Mouse (Mus musculus) neutrophil, adult 5-6 weeks (primary cell): ENCODE data around the gene Nagpa. TPM values are rescaled to one million over a fixed set of nuclear protein-coding genes. Genes with fewer than 3 reads are reported as not detected.
"Not testable (repeated sequence)": the region's sequence is repeated elsewhere in the genome, so short reads cannot be mapped to it uniquely, and the experiment has no call there.

Experiments
- ATAC-seq: fragments of 151-379, 151-347 bp; 2 replicates; pipeline ENCODE4 v1.8.0; 2017; ENCODE audit warnings: mild to moderate bottlenecking, moderate TSS enrichment; ENCODE audit not compliant: insufficient number of reproducible peaks, poor library complexity, low FRiP score, severe bottlenecking; ENCODE audit errors: extremely low read depth
- total RNA-seq: library from RNA; stranded (forward); fragments of 200-1000 nt; gene quantifications from 2 replicates; pipeline ENCODE4 v1.2.3, GENCODE M21; 2017

Gene Nagpa
- 36.6 and 54.4 TPM in 2 replicates for total RNA-seq

DNA sequence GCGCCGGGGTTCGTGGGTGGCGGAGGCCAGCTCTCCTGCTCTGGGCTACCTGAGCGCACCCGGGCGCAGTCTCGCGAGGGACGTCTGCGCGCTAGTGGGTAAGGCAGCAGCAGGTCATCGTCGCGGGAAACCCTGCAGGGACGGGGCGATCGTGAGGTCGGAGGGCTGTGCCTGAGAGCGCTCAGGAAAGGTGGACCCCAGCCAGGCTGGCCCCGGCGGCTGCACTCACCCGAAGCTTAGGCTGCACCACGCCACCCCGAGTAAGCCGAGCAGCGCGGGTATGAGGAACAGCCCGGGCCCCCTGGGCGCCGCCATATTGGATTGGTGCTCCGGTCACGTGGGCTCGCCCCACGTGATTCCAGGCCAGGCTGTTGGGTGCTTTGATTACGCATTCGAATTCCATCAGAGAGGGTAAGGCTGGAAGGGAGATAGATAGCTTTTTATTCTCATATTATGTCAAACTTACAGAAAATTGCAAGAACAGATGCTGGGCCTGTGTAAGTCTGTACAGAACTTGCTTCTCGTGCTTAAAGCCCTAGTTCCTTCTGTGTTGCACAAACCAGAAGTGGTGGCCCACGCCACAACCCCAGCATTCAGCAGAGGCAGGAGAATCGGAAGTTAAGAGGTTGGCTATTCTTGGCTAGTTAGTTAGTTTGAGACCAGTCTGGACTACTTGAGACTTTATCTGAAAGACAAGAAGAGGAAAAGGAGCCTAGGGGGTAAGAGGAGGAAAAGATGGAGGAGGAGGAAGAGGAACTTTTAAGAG is at the start of gene Nagpa:
Nagpa (minus strand) TSS at position 345 of the 766 bp plus-strand sequence.
- peak; percentile 79 for ATAC-seq

DNA sequence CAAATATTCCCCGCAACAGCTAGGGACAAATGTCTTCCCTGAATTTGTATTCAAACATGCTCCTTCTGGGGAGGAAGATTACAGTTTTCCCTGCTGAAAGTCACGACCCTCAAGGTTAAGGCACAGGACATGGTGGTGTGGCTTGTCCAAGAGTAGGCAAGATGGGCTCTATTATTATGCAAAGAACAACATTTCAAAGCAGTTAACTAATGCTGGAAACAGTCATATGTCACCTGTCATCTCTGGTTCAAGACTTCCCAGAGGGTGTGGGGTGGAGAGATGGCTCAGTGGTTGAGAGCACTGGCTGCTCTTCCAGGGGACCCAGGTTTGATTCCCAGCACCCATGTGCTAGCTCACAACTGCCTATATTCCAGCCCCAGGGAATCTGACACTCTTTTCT is 48.4 kb upstream of the Nagpa start:
- ATAC-seq, result no peak

DNA sequence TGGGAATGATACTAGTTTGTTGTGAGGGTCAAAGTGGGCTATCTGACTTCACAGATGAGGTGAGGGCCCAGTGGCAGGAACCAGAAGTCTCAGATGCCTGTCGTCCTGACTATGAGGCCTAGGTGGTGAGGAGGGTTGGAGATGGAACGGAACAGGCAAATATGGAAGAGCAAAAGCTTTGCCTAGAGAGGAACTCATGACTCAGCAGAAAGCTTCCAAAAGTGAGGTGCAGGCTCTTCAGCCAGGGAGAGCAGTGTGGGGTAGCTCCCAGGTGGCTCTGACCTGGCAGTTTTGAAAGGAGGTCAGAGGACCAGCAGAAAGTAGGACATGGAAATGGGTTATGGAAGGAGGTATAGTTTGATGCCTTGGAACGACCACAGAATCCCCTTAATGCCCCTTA is 47.1 kb upstream of the Nagpa start:
- no peak for ATAC-seq

DNA sequence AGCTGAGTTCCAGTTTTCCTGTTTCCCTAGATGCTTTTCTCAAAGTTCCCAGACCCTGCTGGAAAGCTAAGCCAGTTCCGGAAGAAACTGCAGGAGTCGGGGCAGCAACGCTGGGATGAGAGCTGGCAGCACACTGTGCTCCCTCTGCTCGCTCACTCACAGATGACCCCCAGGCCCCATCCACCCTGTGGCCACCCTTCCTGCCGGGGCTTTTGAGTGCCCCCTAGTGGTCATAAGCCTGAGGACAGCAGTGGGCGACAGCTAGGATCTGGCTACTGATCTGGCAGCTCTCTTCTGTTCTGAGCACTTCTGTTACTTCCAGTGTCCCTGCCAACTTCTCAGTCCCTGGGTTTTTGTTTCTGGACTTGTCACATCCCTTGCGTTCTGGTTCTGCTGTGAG is 40.6 kb upstream of the Nagpa start:
- peak; percentile 49; the same call in 1 of the 2 replicates for ATAC-seq

DNA sequence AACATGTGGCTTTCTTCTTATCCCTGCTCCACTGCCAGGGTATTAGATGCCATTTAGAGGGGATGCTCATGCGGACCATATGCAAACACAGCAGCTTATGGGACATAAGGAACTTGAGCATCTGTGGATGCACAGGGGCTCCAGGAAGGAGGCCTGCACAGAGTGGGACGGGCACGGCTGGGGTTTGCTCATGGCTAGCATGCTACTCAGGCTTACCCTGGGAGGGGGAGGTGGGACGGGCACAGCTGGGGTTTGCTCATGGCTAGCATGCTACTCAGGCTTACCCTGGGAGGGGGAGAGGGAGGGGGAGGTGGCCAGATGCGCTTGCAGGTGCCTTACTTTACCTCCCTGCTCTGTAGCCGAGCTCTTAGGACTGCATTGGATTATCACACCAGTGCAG is 39.1 kb upstream of the Nagpa start:
- ATAC-seq, result no peak

DNA sequence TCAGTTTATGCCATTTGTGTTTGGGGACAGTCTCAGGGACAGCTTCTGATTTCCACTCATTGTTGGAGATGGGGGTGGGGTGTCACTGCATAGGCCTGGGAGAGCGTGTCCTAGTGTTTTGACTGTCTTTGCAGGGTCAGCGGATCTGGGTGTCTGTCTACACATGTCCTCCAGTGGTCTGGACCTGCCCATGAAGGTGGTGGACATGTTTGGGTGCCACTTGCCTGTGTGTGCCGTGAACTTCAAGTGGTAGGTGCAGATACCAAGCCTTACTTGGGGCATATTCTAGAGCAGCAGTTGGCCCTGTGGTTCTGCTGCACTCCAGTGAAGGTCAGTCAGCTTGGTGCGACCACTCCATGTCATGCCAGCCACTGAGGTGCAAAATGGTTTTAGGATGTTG is 38.5 kb upstream of the Nagpa start:
- ATAC-seq, result no peak

DNA sequence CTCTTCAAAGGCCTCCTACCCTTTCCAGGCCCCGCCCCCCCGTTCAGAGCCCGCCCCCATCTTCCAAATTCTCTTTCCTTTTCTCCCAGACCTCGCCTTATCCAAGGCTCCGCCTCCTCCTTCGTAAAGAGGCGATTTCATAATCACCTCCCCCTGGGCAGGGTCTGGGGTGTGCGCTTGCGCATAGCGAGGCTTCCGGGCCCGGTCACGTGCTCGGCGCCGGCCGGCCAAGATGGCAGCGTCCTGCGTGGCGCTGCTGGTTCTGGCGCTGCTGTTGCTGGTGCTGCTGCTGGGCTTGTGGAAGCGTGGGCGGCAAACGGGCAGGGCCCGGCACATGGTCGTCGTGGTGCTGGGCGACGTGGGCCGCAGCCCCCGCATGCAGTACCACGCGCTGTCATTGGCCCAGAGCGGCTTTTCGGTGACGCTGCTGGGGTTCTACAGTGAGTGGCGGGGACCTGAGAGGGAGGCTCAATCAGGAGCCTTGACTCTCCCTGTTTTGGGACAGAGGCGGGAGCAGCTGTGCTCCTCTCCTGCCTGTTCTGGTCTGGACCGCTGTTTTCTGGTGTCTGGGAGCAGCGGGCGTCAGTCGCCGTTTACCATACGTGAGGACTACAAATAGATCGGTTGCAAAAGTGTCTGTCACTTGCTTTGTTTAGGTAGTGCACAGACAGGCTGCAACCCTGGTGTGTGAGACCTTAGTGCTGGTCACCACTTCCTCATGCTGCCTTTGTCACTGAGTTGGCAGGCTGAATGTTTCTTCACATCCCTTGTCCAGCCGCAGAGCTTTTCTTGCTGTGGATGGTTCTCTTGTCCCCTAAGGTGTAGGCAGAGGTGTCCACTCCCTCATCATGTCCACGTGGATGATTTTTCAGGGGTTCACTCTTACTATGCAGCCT is 29.9 kb upstream of the Nagpa start, which contains the start of gene Alg1:
Alg1 (plus strand) TSS at position 204 of the 896 bp plus-strand sequence.
- peak; percentile 81 for ATAC-seq

DNA sequence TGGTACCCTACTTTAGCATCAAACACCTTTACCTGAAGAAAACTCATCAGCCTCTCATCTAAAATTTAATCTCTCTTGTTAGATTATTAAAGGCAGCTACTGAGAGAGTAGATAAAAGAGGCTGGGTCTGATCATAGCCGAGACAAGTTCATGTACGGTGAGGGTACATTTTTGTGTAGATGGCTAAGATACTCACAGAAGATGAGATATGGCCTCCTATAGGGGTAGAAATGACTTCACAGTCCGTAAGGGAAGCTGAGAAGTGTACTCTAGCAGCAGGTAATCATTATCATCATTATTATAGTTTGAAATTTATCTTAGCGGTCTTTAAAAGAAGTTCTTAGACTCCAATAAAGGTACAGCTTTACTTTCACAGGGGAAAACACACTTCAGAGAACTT is 29.2 kb upstream of the Nagpa start:
- no peak for ATAC-seq

DNA sequence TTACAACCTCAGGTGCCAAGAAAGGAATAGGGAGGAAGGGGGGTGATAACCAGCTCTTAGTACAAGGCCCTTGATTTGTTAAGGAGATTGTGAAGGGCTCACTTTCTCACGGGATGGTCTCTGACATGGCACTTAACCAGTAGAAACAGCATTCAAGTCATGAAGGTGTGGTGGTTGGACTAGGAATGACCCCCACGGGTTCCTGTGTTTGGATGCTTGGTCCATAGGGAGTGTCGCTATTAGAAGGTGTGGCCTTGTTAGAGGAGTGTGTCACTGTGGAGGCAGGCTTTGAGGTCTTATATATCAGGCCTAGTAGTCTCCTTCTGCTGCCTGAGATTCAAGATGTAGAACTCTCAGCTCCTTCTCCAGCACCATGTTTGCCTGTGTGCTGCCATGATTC is 24.3 kb upstream of the Nagpa start:
- ATAC-seq, result not testable (repeated sequence)

DNA sequence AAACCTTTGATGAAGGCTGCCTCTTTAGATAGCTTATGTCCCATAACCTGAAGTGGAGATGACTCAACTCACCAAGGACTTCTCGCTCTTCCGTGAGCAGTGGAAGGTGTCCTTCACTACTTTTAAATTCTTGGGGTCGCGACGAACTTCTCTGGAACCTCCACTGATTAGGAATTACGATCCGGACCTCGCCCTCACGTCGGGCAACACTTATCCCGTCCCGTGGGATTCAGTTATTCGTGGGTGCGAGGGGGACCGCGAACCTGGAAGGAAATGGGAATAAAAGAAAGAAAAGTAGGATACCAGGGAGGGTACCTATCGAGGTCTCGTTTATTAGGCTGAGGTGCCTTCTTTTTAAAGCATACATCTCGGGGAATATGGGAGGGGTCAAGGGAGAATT is 23.7 kb upstream of the Nagpa start:
- ATAC-seq, result not testable (repeated sequence)

DNA sequence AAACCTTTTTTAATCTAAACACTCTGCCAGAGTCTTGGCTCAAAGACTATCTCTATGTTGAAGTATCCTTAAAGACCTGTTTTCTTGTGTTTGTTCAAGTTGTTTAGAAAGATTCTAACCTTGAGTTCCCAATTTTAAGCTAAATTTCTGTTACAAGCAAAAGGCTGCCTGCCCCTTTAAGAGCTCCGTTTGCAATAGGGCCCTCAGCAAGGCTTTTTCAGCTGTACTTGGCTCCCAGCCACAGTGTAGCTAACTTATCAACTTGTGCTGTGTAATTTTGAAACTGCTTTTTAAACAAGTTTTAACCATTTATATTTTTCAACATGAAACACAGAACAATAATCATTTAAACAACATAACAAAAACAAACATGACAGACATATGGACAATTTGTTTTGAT is 22.7 kb upstream of the Nagpa start:
- not testable (repeated sequence) for ATAC-seq

DNA sequence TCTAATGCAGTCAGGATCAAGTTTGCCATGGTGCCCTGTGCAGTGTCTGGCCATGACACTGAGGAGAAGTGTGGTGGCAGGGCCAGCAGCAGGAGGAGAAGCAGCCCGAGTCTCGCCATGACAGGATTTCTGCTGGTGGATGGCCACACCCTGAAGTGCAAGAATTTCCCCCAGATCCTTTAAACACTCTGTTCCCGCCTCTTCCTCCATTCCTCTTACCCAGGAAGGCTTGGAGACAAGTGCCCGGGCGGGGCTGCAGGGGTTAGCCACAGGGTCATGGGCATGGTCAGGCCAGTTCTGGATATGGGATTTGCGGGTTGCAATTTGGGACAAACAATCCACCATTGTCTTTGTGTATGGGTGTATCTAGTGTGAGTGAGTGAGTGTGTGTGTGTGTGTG is 18.3 kb upstream of the Nagpa start, which contains the start of gene AU021092:
AU021092 (minus strand) TSS at position 160 of the 400 bp plus-strand sequence.
- ATAC-seq, result no peak

DNA sequence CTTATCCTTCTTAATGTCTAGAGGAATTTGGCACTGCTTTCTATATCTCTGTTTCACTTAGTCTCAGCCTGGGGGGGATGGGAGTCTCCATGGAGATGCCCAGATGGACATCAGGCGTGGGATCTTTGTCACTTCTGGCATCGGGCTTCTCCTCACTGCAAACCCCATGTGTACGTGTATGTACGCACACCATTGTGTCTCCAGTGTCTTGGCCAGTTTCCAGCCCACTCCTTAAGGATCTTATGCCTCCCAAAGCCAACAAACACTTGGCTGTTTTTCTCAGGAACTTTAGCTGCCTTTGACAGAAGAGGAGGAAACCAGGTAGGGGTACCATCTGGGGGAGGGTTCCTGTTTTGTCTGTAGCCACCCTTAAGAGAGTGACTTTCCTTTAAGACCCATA is 17.6 kb upstream of the Nagpa start:
- no peak for ATAC-seq

DNA sequence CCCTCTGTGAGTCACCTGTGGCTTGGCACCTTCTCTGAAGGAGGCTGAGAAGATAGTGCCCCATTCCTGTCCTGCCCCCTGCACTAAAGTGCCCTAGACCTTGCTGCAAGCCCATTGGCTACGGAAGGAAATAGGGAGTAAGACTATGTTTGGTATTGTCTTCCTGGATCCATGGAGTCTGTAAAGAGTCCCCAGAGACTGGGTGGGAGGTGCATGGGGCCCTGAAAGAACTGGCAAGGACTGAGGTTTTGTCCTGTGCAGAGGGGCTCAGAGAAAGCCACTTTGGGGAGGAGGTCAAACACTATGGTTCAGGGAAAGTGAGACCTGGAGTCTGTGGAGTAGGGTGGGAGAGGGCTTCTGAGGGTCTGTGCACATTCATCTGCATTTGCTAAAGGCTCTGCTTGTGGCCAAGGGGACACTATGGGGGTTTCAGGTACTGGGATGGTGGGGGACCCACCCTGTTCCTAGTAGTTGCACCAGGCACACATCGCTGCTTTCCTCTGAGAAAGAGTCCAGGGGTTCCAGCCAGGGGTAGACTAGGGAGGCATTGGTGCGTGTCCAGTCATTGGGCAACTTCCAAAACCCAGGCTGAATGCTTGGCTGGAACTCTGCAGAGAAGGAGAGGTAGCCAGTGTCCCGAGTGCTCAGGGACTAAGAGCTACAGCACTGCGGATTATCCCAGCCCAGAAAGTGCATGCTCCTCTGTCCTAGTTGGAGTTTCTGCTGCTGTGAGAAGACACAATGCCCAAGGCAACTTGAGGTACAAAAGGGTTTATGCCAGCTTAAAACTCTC is 13.7 kb upstream of the Nagpa start:
- no peak for ATAC-seq

DNA sequence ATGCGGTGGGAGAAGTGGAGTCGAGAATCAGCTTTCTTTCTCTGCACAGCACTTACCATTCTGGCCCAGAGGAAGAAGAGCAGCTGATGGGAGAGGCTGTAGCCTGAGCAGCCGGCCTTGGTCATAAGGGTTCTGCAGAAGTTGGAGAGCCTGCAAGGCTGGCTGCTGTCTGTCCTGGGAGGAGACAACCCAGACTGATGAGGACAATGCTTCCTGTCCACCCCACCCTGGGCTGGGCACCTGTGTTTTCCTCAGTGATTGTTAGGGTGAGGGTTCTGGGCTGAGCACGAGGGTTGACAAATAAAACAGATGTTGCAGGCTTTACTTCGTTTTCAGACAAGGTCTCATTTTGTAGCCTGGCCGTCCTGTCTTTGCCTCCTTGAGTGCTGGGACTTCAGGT is 12.9 kb upstream of the Nagpa start:
- ATAC-seq, result no peak

DNA sequence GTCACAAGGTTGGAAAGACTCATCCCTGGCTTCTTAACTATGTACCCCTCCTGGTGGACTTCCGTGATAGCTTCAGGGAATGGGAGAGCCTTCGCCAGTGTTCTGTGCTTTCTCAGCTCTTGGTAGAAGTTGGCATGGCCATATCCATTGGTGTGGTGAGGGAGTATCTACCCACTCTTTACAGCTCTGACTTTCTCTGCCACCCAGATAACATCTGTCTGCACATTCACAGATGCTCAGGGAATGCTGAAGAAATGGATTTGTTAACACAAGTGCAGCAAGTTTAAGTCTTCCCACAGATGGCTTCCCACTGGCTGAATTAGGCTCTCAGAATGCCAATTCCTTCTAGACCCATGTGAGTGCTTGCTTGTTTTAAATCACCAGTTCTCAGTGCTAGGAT is 10.3 kb upstream of the Nagpa start:
- no peak for ATAC-seq

DNA sequence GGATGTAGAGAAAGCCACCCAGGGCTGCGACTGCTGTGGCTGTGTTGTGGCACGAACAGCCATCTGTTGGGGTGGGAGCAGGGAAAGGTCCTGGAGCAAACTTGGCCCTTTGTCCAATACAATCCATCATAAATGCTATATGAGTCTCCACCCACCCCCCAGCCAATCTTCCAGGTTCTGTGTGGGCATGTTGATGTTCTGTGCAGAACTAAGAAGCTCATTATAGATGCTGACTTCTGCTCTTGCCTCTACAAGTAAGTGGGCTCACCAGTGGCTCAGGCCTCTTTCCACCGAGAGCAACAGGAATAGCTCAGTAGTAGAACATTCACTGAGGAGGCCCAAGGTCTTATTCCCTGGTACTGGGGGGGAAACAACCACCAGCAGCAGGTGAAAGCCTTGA is 8.3 kb upstream of the Nagpa start:
- ATAC-seq, result no peak

DNA sequence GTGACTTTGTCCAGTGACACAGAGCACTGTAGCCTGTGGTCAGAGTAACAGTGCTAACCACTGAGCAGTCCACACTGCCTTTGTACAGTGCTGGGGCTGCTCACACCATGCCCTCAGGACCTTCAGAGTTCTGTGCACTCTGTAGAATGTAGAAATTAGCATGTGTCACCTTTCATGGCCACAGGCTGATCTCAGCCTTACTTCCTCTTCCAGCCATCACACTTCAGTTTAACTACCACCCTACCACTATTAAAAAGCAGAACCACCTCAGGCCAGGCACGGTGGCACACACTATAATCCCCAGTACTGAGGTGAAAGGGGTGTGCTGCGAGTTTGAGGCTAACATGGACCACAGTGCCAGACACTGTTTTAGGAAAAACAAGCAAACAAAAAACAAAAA is 6.6 kb upstream of the Nagpa start:
- peak; percentile 66; the same call in 1 of the 2 replicates for ATAC-seq

DNA sequence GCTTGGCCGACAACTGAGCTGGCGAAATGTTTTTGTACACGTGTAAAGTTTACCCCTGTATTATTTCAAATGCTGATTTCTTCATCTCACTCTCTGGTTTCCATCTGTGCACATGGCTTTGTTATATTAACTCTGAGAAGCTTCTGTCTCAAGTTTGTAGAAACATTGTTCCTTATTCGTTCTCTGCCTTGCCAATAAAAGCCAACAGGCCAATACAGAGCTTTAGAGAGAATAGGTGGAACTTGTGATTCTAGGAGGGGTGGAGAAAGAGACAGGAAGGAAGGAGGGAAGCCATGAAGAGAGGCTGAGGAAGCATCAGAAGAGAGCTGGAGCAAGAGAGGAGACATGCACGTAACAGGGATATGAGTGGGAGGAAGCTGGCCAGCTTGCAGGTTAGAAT is 2.2 kb upstream of the Nagpa start:
- no peak for ATAC-seq
